ENCODE assay signal across 22 mouse cellular contexts in genomic region chr8:45896590-45896989, GRCm38 (mm10). TPM values are rescaled to one million over a fixed set of nuclear protein-coding genes. Genes with fewer than 3 reads are reported as not detected.
"Had no signal": no experiment of that assay in that cellular context is flagged by ENCODE, and none has a peak within 500 bp of the region (broad histone marks: within the 10 kb centered on the region; RNA-seq: fewer than 3 reads in every experiment).

No protein-coding gene starts in this region.

- H3K4me3 ChIP-seq: liver, embryonic 15.5 days; lung, embryonic 15.5 days; midbrain, embryonic 10.5 days; midbrain, embryonic 13.5 days; neural tube, embryonic 12.5 days; stomach, embryonic 15.5 days had no signal

- H3K27me3 ChIP-seq: liver, embryonic 15.5 days; lung, embryonic 15.5 days; midbrain, embryonic 13.5 days; neural tube, embryonic 12.5 days; stomach, embryonic 15.5 days had no signal

- DNase-seq: liver, postnatal 0 days; lung, adult 2 months; lung, postnatal 4 days; right cerebral cortex, postnatal 25 days; right cerebral cortex, postnatal 4 days; thymus, adult 2 months; thymus, postnatal 25 days; thymus, postnatal 4 days had no signal

- H3K4me2 ChIP-seq: liver, embryonic 15.5 days; lung, embryonic 15.5 days; midbrain, embryonic 13.5 days; neural tube, embryonic 12.5 days; stomach, embryonic 15.5 days had no signal

- H3K4me1 ChIP-seq: liver, embryonic 15.5 days; lung, embryonic 15.5 days; neural tube, embryonic 12.5 days; stomach, embryonic 15.5 days had no signal

- H3K36me3 ChIP-seq: liver, embryonic 15.5 days; lung, embryonic 15.5 days; midbrain, embryonic 10.5 days; midbrain, embryonic 13.5 days; neural tube, embryonic 12.5 days; stomach, embryonic 15.5 days had no signal

- H3K27ac ChIP-seq: liver, embryonic 15.5 days; lung, embryonic 15.5 days; midbrain, embryonic 10.5 days; midbrain, embryonic 13.5 days; neural tube, embryonic 12.5 days; stomach, embryonic 15.5 days; stomach, postnatal 0 days had no signal

- H3K9me3 ChIP-seq: liver, embryonic 15.5 days; lung, embryonic 15.5 days; midbrain, embryonic 10.5 days; neural tube, embryonic 12.5 days; stomach, embryonic 15.5 days had no signal

- H3K9ac ChIP-seq: liver, embryonic 15.5 days; liver, postnatal 0 days; lung, embryonic 15.5 days; midbrain, embryonic 13.5 days; neural tube, embryonic 12.5 days; stomach, embryonic 15.5 days had no signal

- ATAC-seq: liver, postnatal 0 days; lung, postnatal 0 days; midbrain, embryonic 13.5 days; midbrain, embryonic 16.5 days had no signal

RNA-seq across cellular contexts. Expression of gene Pdlim3, which starts 11.3 kb away (rescaled TPM):
- total RNA-seq: megakaryocyte, adult 5-6 weeks; megakaryocyte-erythroid progenitor cell, adult 5-6 weeks had no signal

RNA-seq across cellular contexts. Expression of gene Ccdc110, which starts 37.8 kb away (rescaled TPM):
- total RNA-seq: megakaryocyte, adult 5-6 weeks; megakaryocyte-erythroid progenitor cell, adult 5-6 weeks; neutrophil, adult 5-6 weeks had no signal
- polyA plus RNA-seq: liver, embryonic 15.5 days; liver, postnatal 0 days; lung, embryonic 15.5 days; lung, postnatal 0 days; midbrain, embryonic 10.5 days; spleen, adult 2 months; stomach, embryonic 15.5 days; thymus, adult 2 months; urinary bladder, adult 2 months had no signal
